Mouse (Mus musculus) gonadal fat pad, adult 2 months (tissue): ENCODE measurements around the gene Cabp2. TPM values are rescaled to one million over a fixed set of nuclear protein-coding genes. Genes with fewer than 3 reads are reported as not detected.
"Not testable (repeated sequence)": the region's sequence is repeated elsewhere in the genome, so short reads cannot be mapped to it uniquely, and the experiment has no call there.

Experiments
- DNase-seq: peaks from one replicate; pipeline ENCODE4 v3.0.0-alpha.2; 2012; ENCODE audit warnings: low read depth
- polyA plus RNA-seq: library from polyadenylated mRNA; depleted of rRNA; stranded (reverse); fragments of >200 nt; gene quantifications from 2 replicates; pipeline ENCODE4 v1.2.3, GENCODE M21; 2012; rRNA removed

The Cabp2 gene
- polyA plus RNA-seq, 1 experiment: not detected

DNA sequence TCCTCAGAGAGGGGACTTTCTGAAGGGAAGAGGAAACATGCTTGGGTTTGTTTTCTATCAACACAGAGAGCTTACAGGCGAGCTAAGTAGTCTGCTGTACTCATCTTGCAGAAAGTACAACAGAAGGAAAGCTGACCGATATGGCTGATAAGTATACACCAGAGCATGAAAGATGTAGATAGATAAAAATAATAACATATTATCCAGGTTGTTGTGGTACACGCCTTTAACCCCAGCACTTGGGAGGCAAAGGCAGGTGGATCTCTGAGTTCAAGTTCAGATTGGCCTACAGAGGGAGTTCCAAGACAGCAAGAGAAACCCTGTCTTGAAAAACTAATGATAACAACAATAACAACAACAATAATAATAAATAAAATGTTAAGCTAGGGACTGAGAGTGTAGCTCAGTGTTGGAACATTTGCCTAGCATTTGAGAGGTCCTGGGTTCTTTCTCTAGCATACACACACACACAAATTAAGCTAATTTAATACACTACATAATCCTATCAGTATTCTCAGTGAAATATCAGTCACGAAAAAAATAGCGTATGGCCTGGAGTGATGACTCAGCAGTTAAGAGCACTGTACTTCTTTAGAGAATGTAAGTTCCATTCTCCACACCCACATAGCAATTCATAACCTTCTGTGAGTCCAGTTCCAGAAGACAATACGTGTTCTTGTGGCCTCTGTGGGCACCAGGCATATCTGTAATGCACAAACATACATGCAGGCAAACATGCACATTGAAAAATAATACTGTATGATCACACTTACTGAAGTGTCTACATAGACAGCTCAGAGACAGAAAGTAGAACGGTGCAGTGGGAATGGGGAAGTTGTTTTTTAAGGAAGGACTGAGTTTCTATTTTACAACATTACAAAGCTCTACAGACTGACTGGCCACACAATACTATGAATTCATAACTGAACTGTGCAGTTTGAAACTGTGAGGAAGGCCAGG, 41.3 kb downstream of the Cabp2 start:
- DNase-seq: no peak

DNA sequence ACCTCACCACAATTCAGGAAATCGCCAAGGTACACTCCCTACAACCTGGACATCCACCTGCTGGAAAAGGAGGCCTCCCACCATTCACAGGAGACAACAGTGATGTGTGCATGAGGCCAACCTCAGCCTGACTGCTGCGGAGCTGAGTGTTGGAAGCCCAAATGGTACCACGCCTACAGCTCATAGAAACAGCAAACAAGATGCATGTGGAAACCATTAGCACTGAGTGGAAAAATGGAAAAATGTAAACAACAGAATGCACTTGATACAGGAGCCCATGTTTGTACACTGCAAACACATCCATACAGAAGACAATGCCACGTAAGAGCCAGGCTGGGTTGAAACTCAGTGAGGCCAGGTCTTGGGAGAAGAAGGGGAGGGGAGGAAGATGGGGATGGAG, 43.1 kb downstream of the Cabp2 start:
- no peak for DNase-seq

GRCm38 (mm10) chr19:4125268-4125667, 43.9 kb downstream of the Cabp2 start:
- not testable (repeated sequence) for DNase-seq

GRCm38 (mm10) chr19:4125741-4126696, 44.6 kb downstream of the Cabp2 start, which contains the start of gene Aip:
Aip (minus strand) TSS chr19:4125858.
- DNase-seq: peak; percentile 56

- DNase-seq: no peak
These were observed 45.5 kb downstream of the Cabp2 start for GRCm38 (mm10) chr19:4126759-4127495.

GRCm38 (mm10) chr19:4129462-4129861, 48.1 kb downstream of the Cabp2 start:
- no peak for DNase-seq

DNA sequence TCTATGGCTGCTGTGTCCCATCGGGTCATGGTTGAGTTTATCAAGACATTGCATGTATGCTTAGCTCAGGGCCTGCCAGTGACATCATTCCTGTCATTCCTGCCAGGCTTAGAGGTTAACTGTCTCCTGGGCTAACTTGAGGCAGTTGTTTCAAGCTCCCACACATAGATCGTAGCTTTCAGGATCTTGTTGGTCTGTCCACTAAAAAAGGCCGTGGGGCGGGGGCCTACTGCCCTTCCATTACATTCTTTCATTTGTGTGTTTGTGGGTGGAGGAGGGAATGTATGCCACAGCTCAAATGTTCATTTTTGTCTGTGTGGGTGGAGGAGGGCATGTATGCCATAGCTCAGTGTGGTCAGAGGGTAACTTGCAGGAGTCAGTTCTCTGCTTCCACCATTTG, 48.7 kb downstream of the Cabp2 start:
- no peak for DNase-seq

DNA sequence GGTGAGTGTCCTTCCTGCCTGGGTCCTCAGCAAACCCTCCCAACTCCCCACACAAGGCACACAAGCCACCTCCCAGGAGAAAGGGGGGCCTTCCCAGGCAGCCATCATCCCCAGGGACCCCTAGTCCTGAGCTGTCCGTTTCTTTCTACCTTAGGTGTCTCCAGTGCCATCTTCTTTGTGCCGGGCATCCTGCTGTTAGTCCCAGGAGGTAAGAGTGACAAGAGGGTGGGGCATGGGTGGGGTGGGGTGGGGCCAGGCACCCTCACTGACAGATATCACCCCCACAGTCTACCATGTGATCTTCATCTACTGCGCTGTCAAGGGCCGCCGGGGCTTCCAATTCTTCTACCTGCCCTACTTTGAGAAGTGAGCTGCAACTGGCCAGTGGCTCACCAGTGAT, 49.7 kb downstream of the Cabp2 start:
- no peak for DNase-seq

DNA sequence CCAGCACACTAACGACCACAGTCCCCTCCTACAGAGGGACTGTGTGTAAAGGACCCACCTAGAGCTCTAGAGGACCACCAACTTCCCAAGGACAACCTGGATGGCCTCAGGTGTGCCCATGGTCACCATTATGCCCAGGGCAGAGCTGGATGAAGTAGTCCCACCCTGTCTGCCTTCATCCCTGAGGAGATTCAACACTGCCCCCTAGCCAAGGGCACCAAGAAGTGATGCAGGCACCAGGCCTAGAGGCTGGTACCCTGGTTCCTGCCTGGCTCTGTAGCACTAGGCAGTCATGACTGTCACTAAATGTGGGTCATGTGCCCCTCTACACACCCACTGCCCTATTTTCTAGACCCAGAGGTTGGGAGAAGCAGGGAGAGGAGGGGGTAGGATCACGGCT, 50.4 kb downstream of the Cabp2 start:
- DNase-seq: no peak

GRCm38 (mm10) chr19:4134354-4134753, 53.0 kb downstream of the Cabp2 start:
- no peak for DNase-seq

DNA sequence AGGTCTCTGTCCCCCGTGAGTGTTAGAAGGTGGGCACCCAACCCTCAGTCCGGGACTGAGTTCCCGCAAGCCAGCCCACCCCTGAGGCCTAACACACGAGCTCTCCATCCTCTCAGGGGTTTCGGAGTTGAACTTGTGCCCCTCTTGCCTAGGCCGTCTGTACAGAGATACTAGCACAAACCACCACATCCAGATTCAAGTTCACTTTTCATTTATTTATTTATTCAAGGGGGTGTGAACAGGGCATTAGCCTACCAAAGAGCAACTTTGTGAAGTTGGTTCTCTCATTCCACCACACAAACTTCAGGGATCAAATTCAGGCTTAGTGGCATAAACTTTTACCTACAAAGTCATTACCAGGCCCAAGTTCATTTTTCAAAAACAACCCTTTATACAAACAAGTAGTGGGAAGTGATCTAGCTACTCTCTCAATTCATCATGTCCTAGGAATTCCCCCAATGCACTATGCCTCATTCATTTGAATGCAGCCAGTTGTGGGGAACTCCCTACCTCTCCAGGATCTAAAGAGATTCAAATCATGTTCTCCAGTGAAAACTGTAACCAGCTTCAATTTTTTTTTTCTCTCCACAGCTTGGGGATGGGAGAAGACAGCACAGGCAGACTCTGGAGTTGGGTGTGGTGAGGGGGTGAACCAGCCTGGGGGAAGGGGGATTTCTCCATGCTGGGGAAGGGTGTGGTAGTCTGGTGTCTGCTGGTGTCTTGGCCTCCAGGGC, 54.0 kb downstream of the Cabp2 start:
- not testable (repeated sequence) for DNase-seq

GRCm38 (mm10) chr19:4135963-4136345, 54.6 kb downstream of the Cabp2 start:
- not testable (repeated sequence) for DNase-seq

GRCm38 (mm10) chr19:4136463-4136862, 55.1 kb downstream of the Cabp2 start:
- DNase-seq: no peak

Other genes starting within 250 kb of the Cabp2 start
- 53.3 and 55.9 TPM in 2 replicates for gene Chka, start 229.8 kb upstream of the Cabp2 start, polyA plus RNA-seq
- gene Tcirg1, start 174.4 kb upstream of the Cabp2 start, polyA plus RNA-seq: 61.0 and 75.4 TPM in 2 replicates
- 225 and 260 TPM in 2 replicates for gene Ndufs8, start 168.8 kb upstream of the Cabp2 start, polyA plus RNA-seq
- 9.2 and 12.7 TPM in 2 replicates for gene Aldh3b1, start 151.8 kb upstream of the Cabp2 start, polyA plus RNA-seq
- gene Unc93b1, start 146.4 kb upstream of the Cabp2 start, polyA plus RNA-seq: 93.7 TPM in 2 replicates
- 0.51 and 0.86 TPM in 2 replicates for gene Aldh3b3, start 122.9 kb upstream of the Cabp2 start, polyA plus RNA-seq
- gene Aldh3b2, start 109.2 kb upstream of the Cabp2 start, polyA plus RNA-seq: 20.1 and 30.9 TPM in 2 replicates
- 45.4 and 50.9 TPM in 2 replicates for gene Acy3, start 95.0 kb upstream of the Cabp2 start, polyA plus RNA-seq
- not detected in 2 replicates for gene Tbx10, start 88.8 kb upstream of the Cabp2 start, polyA plus RNA-seq
- gene Nudt8, start 81.0 kb upstream of the Cabp2 start, polyA plus RNA-seq: 10.2 and 19.7 TPM in 2 replicates
- 1.3 and 1.4 TPM in 2 replicates for gene Gm49405, start 81.0 kb upstream of the Cabp2 start, polyA plus RNA-seq
- 5.5 and 6.1 TPM in 2 replicates for gene Doc2g, start 78.3 kb upstream of the Cabp2 start, polyA plus RNA-seq
- gene Ndufv1, start 68.8 kb upstream of the Cabp2 start, polyA plus RNA-seq: 152 and 165 TPM in 2 replicates
- gene Gstp1, start 43.6 kb upstream of the Cabp2 start, polyA plus RNA-seq: 787 and 813 TPM in 2 replicates
- gene Gstp2, start 35.6 kb upstream of the Cabp2 start, polyA plus RNA-seq: 14.7 and 39.9 TPM in 2 replicates
- 0.93 and 3.0 TPM in 2 replicates for gene Gstp3, start 22.0 kb upstream of the Cabp2 start, polyA plus RNA-seq
- gene Cdk2ap2, start 15.6 kb downstream of the Cabp2 start, polyA plus RNA-seq: 162 and 208 TPM in 2 replicates
- 68.4 and 81.9 TPM in 2 replicates for gene Pitpnm1, start 18.4 kb downstream of the Cabp2 start, polyA plus RNA-seq
- 99.1 and 121 TPM in 2 replicates for gene Aip, start 44.3 kb downstream of the Cabp2 start, polyA plus RNA-seq
- gene Gpr152, start 58.2 kb downstream of the Cabp2 start, polyA plus RNA-seq: 0.20 and 0.39 TPM in 2 replicates
- gene Cabp4, start 62.5 kb downstream of the Cabp2 start, polyA plus RNA-seq: 0.15 and 0.28 TPM in 2 replicates
- 251 and 287 TPM in 2 replicates for gene Coro1b, start 67.0 kb downstream of the Cabp2 start, polyA plus RNA-seq
- 5.8 and 5.9 TPM in 2 replicates for gene Ptprcap, start 72.0 kb downstream of the Cabp2 start, polyA plus RNA-seq
- gene Rps6kb2, start 81.8 kb downstream of the Cabp2 start, polyA plus RNA-seq: 31.1 and 32.0 TPM in 2 replicates
- gene Carns1, start 93.9 kb downstream of the Cabp2 start, polyA plus RNA-seq: 8.4 and 10.0 TPM in 2 replicates
- gene Tbc1d10c, start 109.7 kb downstream of the Cabp2 start, polyA plus RNA-seq: 3.6 and 4.5 TPM in 2 replicates
- 570 and 585 TPM in 2 replicates for gene Ppp1ca, start 110.5 kb downstream of the Cabp2 start, polyA plus RNA-seq
- 27.3 and 31.9 TPM in 2 replicates for gene Rad9a, start 120.1 kb downstream of the Cabp2 start, polyA plus RNA-seq
- 6.6 and 7.9 TPM in 2 replicates for gene Clcf1, start 132.7 kb downstream of the Cabp2 start, polyA plus RNA-seq
- gene AC109138.7, start 132.8 kb downstream of the Cabp2 start, polyA plus RNA-seq: 1.2 TPM in 1 of 2 replicates, not detected in the other
- gene Pold4, start 150.3 kb downstream of the Cabp2 start, polyA plus RNA-seq: 111 and 164 TPM in 2 replicates
- gene Ssh3, start 187.6 kb downstream of the Cabp2 start, polyA plus RNA-seq: 87.3 and 91.4 TPM in 2 replicates
- 12.6 and 13.7 TPM in 2 replicates for gene Ankrd13d, start 201.6 kb downstream of the Cabp2 start, polyA plus RNA-seq
- gene Grk2, start 224.6 kb downstream of the Cabp2 start, polyA plus RNA-seq: 74.0 and 79.1 TPM in 2 replicates